ENCODE assay signal across 25 mouse cellular contexts in genomic region chr9:8179554-8179953, GRCm38 (mm10). TPM values are rescaled to one million over a fixed set of nuclear protein-coding genes. Genes with fewer than 3 reads are reported as not detected.
"Had no signal": no experiment of that assay in that cellular context is flagged by ENCODE, and none has a peak within 500 bp of the region (broad histone marks: within the 10 kb centered on the region; RNA-seq: fewer than 3 reads in every experiment).

No protein-coding gene starts in this region.

- H3K27ac ChIP-seq: gastrocnemius, adult 2 months; heart, embryonic 10.5 days; hindbrain, embryonic 14.5 days; intestine, embryonic 15.5 days; kidney, postnatal 0 days; limb, embryonic 13.5 days; limb, embryonic 15.5 days; liver, embryonic 12.5 days; liver, embryonic 14.5 days had no signal

- H3K4me1 ChIP-seq: heart, embryonic 10.5 days; heart, embryonic 12.5 days; intestine, embryonic 15.5 days; limb, embryonic 13.5 days; limb, embryonic 15.5 days; liver, embryonic 12.5 days had no signal

- H3K4me2 ChIP-seq: heart, embryonic 12.5 days; hindbrain, embryonic 14.5 days; intestine, embryonic 15.5 days; limb, embryonic 13.5 days; limb, embryonic 15.5 days; liver, embryonic 12.5 days had no signal

- H3K9ac ChIP-seq: heart, embryonic 12.5 days; hindbrain, embryonic 14.5 days; intestine, embryonic 15.5 days; limb, embryonic 13.5 days; limb, embryonic 15.5 days; liver, embryonic 12.5 days; liver, embryonic 14.5 days had no signal

- H3K9me3 ChIP-seq: heart, embryonic 10.5 days; heart, embryonic 12.5 days; intestine, embryonic 15.5 days; limb, embryonic 13.5 days; limb, embryonic 15.5 days; liver, embryonic 12.5 days had no signal

- H3K36me3 ChIP-seq: heart, embryonic 10.5 days; heart, embryonic 12.5 days; intestine, embryonic 15.5 days; limb, embryonic 13.5 days; limb, embryonic 15.5 days; liver, embryonic 12.5 days had no signal

- H3K4me3 ChIP-seq: gastrocnemius, adult 2 months; heart, embryonic 10.5 days; heart, embryonic 12.5 days; intestine, embryonic 15.5 days; limb, embryonic 13.5 days; limb, embryonic 15.5 days; liver, embryonic 12.5 days had no signal

- DNase-seq: gastrocnemius, adult 2 months; gastrocnemius, postnatal 10 days; gastrocnemius, postnatal 36 days; heart, adult 18-20 months; heart, postnatal 10 days; heart, postnatal 36 days; kidney, adult 18-20 months; kidney, adult 8-10 months; kidney, postnatal 14 days; kidney, postnatal 36 days; layer of hippocampus, adult 9-11 months; layer of hippocampus, postnatal 36 days; left cerebral cortex, postnatal 4 days had no signal

- H3K27me3 ChIP-seq: heart, embryonic 12.5 days; intestine, embryonic 15.5 days; limb, embryonic 13.5 days; limb, embryonic 15.5 days; liver, embryonic 12.5 days had no signal

- ATAC-seq: hindbrain, embryonic 16.5 days; inflammation-experienced regulatory T-cells, adult 6 months; intestine, embryonic 15.5 days; intestine, postnatal 0 days; liver, embryonic 12.5 days had no signal

RNA-seq across cellular contexts. Expression of gene Cep126, which starts 45.5 kb away (rescaled TPM):
- polyA plus RNA-seq: inflammation-experienced regulatory T-cells, adult 6 months had no signal
